Mouse (Mus musculus) fat pad, adult 2 months (tissue): Measurements from ENCODE around the gene Plpp6.

Experiments used
- DNase-seq: peaks from one replicate; pipeline ENCODE4 v3.0.0-alpha.2; 2011; ENCODE audit warnings: low read depth, low spot score; ENCODE audit errors: extremely low read depth

Gene Plpp6

GRCm38 (mm10) chr19:28963842-28964551, at the start of gene Plpp6:
Plpp6 (plus strand) TSS chr19:28963953.
- DNase-seq, result no peak

GRCm38 (mm10) chr19:28914598-28914997, 49.2 kb upstream of the Plpp6 start:
- no peak for DNase-seq

GRCm38 (mm10) chr19:28915602-28916250, 48.0 kb upstream of the Plpp6 start:
- DNase-seq, result no peak

- DNase-seq, result no peak
These were observed 47.3 kb upstream of the Plpp6 start for GRCm38 (mm10) chr19:28916492-28916891.

- no peak for DNase-seq
These were observed 45.9 kb upstream of the Plpp6 start for GRCm38 (mm10) chr19:28917839-28918238.

GRCm38 (mm10) chr19:28926366-28926765, 37.4 kb upstream of the Plpp6 start:
- no peak for DNase-seq

- no peak for DNase-seq
These were observed 36.4 kb upstream of the Plpp6 start for GRCm38 (mm10) chr19:28927396-28927795.

GRCm38 (mm10) chr19:28929034-28929433, 34.7 kb upstream of the Plpp6 start:
- DNase-seq, result no peak

- DNase-seq, result no peak
These were observed 28.9 kb upstream of the Plpp6 start for GRCm38 (mm10) chr19:28934897-28935296.

- DNase-seq, result no peak
These were observed 23.4 kb upstream of the Plpp6 start for GRCm38 (mm10) chr19:28940135-28940874.

- DNase-seq, result no peak
These were observed 22.5 kb upstream of the Plpp6 start for GRCm38 (mm10) chr19:28941271-28941670.

- DNase-seq, result no peak
These were observed 17.0 kb upstream of the Plpp6 start for GRCm38 (mm10) chr19:28946782-28947181.

- no peak for DNase-seq
These were observed 16.4 kb upstream of the Plpp6 start for GRCm38 (mm10) chr19:28947311-28947710.

- no peak for DNase-seq
These were observed 12.5 kb upstream of the Plpp6 start for GRCm38 (mm10) chr19:28951251-28951650.

GRCm38 (mm10) chr19:28963113-28963512, 640 bp upstream of the Plpp6 start:
- no peak for DNase-seq

GRCm38 (mm10) chr19:28963513-28963841, 276 bp upstream of the Plpp6 start:
- peak; percentile 71 for DNase-seq

- no peak for DNase-seq
These were observed 775 bp downstream of the Plpp6 start for GRCm38 (mm10) chr19:28964552-28964903.

- no peak for DNase-seq
These were observed 3.9 kb downstream of the Plpp6 start, which contains the start of gene 4430402I18Rik for GRCm38 (mm10) chr19:28967652-28968051. 4430402I18Rik (minus strand) TSS chr19:28967800.

GRCm38 (mm10) chr19:28968178-28968577, 4.4 kb downstream of the Plpp6 start:
- DNase-seq, result no peak

GRCm38 (mm10) chr19:28969231-28969630, 5.5 kb downstream of the Plpp6 start:
- no peak for DNase-seq

- no peak for DNase-seq
These were observed 6.5 kb downstream of the Plpp6 start for GRCm38 (mm10) chr19:28970251-28970650.
